Comparison of ENCODE assay signal across 25 mouse cellular contexts in the genomic region with DNA sequence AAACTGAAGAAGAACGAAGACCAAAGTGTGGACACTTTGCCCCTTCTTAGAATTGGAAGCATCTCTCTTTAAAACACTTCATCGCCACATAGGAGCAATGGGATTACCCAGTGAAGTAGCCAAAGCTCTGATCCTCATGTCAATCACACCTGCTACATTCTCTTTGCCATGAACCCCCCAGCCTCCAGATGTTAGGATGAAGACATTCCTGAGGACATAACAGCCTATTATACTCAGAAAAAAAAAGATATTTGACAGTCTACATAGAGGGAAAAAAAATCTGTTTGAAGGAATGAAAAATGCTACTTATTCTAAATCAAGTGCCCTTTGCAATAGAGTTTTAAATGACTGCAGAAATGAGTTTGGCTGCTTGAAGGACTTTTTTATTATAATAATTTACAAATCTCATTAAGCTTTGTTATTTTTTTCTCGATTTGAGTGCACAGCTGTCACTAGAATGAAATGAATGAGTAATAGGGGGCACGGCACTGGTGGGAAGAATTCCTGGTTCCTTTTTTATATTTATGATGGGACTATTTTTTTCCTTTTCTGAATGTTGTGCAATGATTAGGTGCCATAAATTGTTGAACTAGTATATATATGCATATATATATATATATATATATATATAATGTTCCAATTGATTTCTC.
"Had no signal": no experiment of that assay in that cellular context is flagged by ENCODE, and none has a peak within 500 bp of the region (broad histone marks: within the 10 kb centered on the region; RNA-seq: fewer than 3 reads in every experiment).

No protein-coding gene starts in this region.

- H3K4me3 ChIP-seq: gastrocnemius, adult 2 months; heart, embryonic 10.5 days; heart, embryonic 12.5 days; hindbrain, embryonic 10.5 days; hindbrain, embryonic 12.5 days; intestine, embryonic 15.5 days; layer of hippocampus, adult 2 months; left cerebral cortex, adult 2 months; limb, embryonic 10.5 days; limb, embryonic 12.5 days; liver, embryonic 13.5 days; liver, embryonic 15.5 days had no signal

- H3K4me1 ChIP-seq: heart, embryonic 10.5 days; heart, embryonic 12.5 days; hindbrain, embryonic 10.5 days; hindbrain, embryonic 12.5 days; intestine, embryonic 15.5 days; limb, embryonic 10.5 days; limb, embryonic 12.5 days; liver, embryonic 13.5 days; liver, embryonic 15.5 days had no signal

- H3K27ac ChIP-seq: gastrocnemius, adult 2 months; heart, embryonic 10.5 days; hindbrain, embryonic 10.5 days; hindbrain, embryonic 12.5 days; hindbrain, embryonic 14.5 days; intestine, embryonic 15.5 days; layer of hippocampus, adult 2 months; left cerebral cortex, adult 2 months; limb, embryonic 10.5 days; limb, embryonic 12.5 days; liver, embryonic 13.5 days; liver, embryonic 15.5 days had no signal

- ATAC-seq: forebrain, embryonic 16.5 days; hindbrain, embryonic 16.5 days; inflammation-experienced regulatory T-cells, adult 6 months; intestine, embryonic 15.5 days; intestine, postnatal 0 days; liver, postnatal 0 days had no signal

- H3K27me3 ChIP-seq: heart, embryonic 12.5 days; hindbrain, embryonic 12.5 days; intestine, embryonic 15.5 days; limb, embryonic 12.5 days; liver, embryonic 13.5 days; liver, embryonic 15.5 days had no signal

- H3K4me2 ChIP-seq: heart, embryonic 12.5 days; hindbrain, embryonic 12.5 days; hindbrain, embryonic 14.5 days; intestine, embryonic 15.5 days; limb, embryonic 12.5 days; liver, embryonic 11.5 days; liver, embryonic 13.5 days; liver, embryonic 15.5 days had no signal

- H3K36me3 ChIP-seq: heart, embryonic 10.5 days; heart, embryonic 12.5 days; hindbrain, embryonic 10.5 days; hindbrain, embryonic 12.5 days; intestine, embryonic 15.5 days; limb, embryonic 10.5 days; limb, embryonic 12.5 days; liver, embryonic 13.5 days; liver, embryonic 15.5 days had no signal

- H3K9me3 ChIP-seq: heart, embryonic 10.5 days; heart, embryonic 12.5 days; hindbrain, embryonic 10.5 days; hindbrain, embryonic 12.5 days; intestine, embryonic 15.5 days; limb, embryonic 10.5 days; limb, embryonic 12.5 days; liver, embryonic 13.5 days; liver, embryonic 15.5 days had no signal

- H3K9ac ChIP-seq: heart, embryonic 12.5 days; hindbrain, embryonic 12.5 days; hindbrain, embryonic 14.5 days; intestine, embryonic 15.5 days; limb, embryonic 12.5 days; liver, embryonic 13.5 days; liver, embryonic 15.5 days; liver, postnatal 0 days had no signal

- DNase-seq: gastrocnemius, adult 2 months; gastrocnemius, postnatal 10 days; gastrocnemius, postnatal 25 days; heart, adult 18-20 months; heart, postnatal 10 days; heart, postnatal 4 days; liver; liver, embryonic 13.5 days; liver, postnatal 0 days had no signal
